Mouse (Mus musculus): ENCODE results near the gene Rasl10a.

The Rasl10a gene

DNA sequence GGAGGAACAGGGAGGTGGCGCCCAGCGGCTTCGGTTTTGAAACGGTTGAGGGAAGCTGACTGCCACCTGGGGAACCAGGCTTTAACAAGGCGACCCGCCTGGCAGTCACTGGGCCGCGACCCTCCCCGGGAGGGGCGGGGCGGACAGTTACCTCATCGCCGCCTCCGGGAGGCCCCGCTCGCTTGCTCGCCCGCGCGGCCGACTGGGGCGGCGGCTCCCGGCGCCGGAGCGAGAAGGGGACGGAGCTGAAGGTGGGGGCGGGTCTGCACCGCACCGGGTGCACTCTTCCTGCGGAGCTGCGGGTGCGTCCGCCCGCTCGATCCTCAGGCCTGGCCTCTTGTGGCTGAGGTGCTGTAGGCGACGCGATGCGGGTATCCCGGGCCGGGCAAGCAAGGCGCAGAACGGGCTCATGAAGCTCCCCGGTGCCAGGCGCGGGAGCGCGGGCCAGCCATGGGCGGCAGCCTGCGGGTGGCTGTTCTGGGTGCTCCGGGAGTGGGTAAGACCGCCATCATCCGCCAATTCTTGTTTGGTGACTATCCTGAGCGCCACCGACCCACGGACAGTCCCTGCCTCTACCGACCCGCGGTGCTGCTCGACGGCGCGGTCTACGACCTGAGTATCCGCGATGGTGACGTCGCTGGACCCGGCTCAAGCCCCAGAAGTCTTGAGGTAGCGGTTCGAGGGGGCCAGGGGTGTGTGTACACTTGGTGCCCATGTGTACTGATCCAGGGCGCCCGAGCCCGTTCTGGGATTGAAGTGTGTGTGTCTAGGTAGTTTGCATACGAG lies at the start of gene Rasl10a:
Rasl10a (plus strand) TSS at position 273 of the 786 bp plus-strand sequence.
- peak; percentile 29 to 51 for DNase-seq (ENCODE audit: low spot score in 2 of 2)

DNA sequence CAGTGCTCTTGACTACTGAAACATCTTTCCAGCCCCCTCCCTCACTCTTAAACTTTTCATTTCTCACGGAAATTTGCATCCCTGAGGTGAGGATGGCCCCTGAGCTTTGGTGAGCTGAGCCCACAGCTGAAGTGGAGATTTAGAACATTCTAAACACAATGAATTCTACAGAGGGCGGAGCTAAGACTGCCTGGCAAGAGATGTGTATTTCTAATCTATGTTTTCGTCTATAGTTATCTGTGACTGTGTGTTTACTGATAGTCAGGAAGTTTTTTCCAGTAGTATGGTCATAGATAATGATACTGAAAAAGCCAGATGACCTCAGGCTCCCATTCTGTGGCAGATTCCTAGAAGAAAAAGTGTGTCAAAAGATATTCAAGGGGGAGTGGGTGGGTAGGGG lies 49.1 kb upstream of the Rasl10a start:
- DNase-seq (ENCODE audit: low spot score in 2 of 2): no peak

DNA sequence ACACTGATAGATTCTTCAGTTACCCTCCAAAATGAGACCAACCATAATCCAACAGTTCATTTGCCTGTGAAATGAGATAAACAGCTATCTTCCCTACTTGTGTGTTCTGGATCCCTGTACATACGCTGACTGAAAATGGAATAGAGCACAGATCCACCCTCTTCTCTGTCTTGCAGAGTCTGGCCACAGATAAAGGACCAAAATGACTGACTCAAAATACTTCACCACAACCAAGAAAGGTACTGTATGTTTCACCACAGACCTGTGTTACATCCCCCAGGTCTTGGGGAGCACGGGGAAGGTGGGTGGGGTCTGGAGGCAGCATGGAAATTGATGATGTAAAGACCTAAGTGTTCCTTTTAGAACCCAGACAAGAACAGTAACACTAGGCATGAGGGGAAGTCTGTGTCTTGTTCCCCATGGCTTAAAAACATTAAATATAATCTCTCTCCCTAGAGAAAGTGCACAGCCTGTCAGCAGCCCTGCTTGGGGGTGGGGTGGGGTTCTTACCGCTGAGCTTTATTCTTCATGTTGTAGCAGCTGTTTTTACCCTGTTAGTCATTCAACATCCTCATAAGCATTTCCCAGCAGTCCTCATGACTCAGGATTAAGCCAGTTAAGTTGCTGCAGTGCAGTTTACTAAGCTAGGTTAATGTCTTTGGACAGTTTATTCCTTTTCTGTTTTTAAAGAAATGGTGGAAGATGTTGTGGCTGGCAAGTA lies 48.4 kb upstream of the Rasl10a start:
- no peak for DNase-seq (ENCODE audit: low spot score in 2 of 2)

DNA sequence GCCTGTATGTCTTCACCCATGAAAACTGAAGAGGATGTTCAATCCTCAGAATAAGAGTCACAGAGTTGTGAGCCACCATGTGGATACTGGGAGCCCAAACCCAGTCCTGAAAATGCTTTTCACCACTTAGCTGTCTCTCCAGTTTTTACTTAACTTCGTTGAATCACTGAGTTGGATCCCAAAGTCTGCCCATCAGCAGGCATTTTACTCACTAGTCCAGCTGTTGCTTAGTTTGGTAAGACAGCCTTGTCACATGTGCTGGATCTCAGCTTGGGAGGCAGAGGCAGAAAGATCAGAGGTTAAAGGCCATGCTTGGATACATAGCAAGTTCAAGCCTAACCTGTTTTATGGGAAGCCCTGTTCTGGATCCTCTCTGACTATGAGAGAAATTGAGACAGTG lies 47.7 kb upstream of the Rasl10a start:
- no peak for DNase-seq (ENCODE audit: low spot score in 2 of 2)

DNA sequence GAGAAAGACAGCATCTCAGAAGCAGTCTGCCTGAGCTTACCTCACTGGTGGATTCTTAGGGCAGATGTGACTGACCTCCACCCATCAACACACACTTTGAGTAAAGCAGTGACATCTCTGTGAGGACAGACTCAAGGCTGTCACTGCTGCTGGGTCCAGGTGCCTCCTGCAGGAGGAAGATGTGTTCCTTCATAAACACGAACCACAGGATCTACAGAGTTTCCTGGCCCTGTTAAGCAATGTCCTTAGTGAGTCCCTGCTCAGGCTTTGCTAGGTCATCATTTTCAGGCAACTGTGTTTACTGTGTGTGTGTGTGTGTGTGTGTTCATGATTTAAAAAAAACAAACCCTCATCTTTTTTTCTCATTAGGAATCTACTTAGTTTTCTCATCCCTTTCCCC lies 46.4 kb upstream of the Rasl10a start:
- DNase-seq (ENCODE audit: low spot score in 2 of 2): no peak

DNA sequence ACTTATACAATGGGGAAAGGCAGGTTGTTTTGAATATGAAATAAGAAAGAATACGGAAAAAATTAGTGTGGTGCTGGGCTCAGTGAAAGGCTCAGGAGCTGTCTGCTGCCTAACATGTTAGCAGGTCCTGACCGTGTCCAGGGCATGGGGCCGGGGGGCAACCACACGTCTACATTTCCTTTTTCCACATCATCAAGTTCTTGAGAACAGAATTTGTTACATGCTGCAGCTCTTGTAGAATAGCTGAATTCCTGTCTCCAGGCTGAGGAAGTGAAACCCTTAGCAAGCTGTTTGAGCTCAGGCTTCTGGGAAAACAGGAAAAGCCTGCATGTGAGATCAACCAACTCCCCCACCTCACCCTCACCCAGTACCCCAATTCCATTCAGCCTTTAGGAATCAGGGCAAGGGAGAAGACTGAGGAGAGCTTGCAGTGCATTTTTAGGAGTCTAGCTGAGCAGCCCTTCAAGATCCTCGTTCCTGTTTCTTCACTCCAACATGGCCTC lies 45.7 kb upstream of the Rasl10a start:
- no peak for DNase-seq (ENCODE audit: low spot score in 2 of 2)

DNA sequence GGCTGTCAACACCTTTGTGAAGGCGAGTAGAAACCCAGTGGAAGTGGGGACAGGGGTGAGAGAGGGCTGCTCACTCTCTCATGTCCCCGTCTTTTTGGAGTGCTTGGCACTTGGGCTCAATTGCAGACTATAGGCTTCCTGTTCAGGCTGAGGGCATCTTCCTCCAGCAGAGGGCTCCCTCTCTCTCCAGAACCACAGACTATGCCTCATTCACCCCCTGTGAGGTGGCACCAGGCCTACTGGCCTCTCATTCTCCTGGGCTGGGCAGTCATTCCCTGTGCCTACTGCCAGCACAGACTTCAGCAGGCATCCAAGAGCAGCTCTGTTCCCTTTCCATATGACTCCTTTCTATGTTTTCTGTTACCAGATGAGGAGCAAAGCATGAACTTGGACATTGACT lies 42.2 kb upstream of the Rasl10a start:
- DNase-seq (ENCODE audit: low spot score in 2 of 2): peak in 1 of 2 experiments; percentile 37

DNA sequence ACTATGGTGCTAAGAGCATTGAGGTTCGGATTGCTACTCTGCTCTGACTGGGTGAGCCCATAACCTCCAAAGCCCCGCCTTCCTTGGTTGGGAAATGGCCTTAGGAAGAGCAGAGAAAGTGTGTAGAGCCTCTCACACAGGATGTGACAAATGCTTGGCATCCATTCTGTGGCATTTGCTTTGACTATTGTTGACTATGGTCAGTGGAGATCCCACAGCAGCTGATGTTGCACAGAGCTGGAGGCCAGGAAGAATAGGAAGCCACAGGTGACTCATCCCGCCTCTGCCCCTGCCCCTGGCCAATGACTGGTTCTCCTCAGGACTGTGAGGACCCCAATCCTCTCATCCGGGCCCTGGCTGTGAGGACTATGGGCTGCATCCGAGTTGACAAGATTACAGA lies 41.6 kb upstream of the Rasl10a start:
- no peak for DNase-seq (ENCODE audit: low spot score in 2 of 2)

DNA sequence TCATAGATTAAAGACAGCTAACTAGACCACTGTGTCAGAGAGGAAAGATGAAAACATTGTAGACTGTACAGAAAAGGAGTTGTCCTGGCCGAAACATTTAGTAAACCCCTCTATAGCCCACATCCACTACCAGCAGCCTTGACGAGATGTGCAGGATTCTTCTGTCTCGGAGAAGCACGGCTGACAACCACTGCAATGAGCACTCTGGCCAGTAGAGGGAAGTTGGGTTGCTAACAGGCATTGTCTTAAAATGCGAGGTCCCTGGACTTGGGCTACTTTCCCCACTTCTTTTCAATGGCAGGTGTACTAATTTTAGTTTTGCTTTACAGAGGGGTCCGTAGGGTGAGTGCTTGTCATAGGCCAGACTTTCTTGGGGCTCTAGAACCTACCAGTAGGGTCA lies 40.4 kb upstream of the Rasl10a start:
- no peak for DNase-seq (ENCODE audit: low spot score in 2 of 2)

DNA sequence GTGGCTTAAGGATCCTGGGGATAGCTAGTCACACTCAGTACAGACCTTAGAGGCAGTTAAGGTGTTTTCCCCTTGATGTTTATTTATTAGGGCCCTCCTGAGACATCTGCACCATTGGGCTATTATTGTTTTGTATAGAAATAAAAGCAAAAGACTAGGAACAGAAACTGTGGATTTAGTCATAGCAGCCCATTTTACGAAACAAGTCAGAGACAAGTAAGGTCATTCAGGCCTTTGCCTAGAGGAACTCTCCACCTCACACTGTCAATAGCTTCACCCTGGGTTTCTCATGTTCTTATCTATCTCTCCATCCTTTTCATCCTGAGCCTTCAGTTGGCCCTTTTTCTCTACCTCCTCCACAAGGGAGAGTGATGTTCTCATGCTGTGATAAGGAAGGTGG lies 32.8 kb upstream of the Rasl10a start:
- no peak for DNase-seq (ENCODE audit: low spot score in 2 of 2)

DNA sequence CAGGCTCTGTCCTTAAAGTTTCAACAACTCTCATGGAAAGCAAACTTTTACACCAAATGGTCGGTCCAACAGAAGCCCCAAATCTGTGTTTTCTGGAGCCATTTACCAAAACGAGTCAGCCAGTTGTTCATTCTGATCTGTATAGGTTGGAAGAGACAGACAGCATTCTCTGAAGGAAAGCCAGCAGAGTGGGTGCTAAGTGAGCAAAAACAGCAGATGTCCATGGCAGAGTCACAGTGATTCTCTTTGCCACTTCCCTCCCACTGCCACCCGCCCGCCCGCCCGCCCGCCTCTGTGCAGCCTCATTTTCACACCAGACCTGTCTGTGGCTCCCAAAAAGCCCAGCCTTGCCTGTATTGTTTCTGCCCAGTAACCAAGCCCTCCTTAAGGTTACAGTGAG lies 29.7 kb upstream of the Rasl10a start:
- no peak for DNase-seq (ENCODE audit: low spot score in 2 of 2)

DNA sequence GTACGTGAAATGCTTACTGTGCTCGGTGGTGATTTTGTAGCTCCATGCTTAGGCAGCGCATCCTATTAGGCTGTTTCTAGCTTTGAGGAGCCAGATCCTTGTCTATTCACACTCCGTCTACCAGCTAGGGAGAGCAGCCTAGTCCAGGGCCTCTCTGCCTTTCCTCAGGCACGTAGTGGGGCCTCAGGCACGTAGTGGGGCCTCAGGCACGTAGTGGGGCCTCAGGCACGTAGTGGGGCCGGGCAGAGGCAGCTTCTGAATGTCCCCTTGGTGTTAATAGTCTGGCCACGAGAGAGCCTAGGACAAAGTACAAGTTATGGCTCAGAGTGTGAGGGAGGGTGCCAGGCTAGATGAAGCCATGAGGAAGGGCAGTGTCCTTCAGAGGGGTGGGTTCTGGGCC lies 25.2 kb upstream of the Rasl10a start:
- no peak for DNase-seq (ENCODE audit: low spot score in 2 of 2)

DNA sequence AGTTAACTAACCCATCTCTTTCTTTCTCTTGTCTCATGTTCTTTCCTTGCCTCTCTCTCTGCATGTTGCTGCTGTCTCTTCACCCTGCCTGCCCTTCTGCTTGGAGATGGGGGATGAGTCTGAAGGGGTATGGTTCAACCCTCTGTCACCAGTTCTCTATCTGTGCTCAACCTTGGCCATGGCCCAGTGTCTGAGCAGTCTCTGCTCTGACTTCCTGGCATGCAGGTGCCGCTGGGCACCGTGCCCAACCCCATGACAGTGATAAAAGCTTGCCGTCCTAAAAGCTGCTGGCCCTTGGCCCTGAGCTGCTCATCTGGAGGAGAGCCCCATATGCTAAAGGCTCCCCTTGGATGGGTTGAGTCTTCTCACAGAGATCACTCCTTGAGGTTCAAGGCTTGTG lies 24.8 kb upstream of the Rasl10a start:
- no peak for DNase-seq (ENCODE audit: low spot score in 2 of 2)

DNA sequence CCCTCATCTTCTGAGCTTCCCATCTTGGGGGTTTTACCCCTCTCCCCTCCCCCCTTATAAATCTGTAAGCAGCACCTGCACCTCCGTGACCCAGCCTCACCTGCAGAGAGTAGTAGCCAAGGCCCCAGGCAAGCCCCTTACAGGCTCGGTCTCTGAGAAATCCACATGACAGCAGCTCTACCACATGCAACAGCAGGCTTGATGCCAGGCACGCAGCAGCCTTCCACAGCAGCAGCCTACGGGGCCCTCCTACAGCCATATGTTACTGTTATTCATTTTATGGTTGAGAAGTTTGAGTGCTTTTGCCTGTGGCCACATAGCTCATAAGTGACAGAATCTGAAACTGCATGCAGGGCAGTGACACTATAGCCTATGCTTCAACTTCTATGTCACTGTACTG lies 22.5 kb upstream of the Rasl10a start:
- no peak for DNase-seq (ENCODE audit: low spot score in 2 of 2)

DNA sequence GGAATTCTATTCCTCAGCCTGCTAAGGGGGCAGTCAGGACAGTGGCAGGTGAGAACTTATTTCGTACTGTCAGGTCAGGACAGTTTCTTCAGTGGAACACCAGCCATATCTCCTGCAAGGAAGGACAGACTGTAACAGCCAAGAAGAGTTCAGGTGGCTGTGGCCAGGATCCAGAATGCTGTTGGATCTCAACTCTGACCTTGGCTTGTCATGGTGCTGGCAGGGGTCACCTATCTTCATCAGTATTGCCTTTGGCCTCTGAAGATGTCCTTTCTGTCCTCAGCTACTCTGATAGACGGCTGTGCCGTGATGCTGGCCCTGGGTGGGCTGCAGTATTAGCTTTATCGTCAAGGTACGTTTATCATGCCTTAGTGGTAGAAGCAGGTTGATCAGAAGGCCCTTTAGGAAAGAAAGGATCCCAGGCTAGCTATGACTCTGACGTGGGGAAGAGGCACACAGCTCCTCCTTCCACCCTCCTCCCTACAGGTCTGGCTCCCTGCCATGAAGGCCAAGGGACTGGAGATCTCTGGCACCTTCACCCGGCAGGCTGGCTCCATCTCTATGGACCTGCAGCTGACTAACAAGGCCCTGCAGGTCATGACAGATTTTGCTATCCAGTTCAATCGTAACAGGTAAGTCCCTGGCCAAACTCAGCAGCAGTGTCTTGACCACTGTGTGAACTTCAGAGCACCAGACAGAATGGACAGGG lies 20.6 kb upstream of the Rasl10a start:
- DNase-seq (ENCODE audit: low spot score in 2 of 2): no peak

DNA sequence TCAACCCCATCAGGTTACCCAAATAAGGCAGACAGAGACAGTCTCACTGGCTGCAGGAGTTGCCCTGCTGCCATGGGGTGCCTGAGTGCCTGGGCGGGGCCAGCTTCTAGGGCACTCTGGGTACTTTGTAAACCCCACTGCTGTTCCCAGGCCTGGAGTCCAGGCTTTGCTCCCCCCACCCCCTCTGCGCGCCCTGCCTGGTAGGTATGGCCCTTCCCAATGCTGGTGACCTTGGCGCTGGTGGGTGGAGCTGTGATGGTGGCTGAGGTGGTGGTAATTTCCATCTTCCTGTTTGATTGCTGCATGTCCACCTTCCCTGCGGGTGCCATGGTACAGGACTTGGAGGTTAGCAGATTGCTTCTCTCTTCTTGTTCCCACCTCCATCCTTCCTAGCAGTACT lies 17.3 kb upstream of the Rasl10a start:
- no peak for DNase-seq (ENCODE audit: low spot score in 2 of 2)

DNA sequence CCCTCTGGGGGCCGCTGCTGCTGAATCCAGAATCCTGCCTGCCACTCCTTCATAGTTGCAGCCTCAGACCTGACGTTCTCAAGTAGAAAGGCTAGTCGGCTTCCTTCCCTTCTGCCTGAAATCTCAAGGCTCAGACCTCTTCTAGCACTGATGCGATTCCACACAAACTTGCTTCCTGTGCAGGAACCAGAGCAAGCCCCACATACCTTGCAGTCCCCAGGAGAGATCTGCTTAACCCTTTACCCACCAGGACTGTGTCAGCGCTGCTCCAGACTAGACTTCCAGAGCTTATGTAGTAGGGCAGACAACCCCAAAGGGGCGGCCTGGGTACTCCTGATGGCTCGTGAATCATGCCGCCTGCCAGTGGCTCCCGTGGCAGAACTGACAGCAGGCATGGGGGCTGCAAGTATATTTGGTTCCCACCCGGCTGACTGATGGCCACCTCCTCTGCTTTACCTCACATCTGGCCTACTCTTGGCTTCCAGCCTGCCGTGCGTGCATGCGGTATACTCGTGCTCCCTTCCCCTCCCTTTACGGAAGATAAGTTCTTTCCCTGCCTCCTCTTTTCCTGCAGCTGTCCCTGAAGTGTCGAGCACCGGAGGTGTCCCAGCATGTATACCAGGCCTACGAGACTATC lies 16.7 kb upstream of the Rasl10a start:
- no peak for DNase-seq (ENCODE audit: low spot score in 2 of 2)

DNA sequence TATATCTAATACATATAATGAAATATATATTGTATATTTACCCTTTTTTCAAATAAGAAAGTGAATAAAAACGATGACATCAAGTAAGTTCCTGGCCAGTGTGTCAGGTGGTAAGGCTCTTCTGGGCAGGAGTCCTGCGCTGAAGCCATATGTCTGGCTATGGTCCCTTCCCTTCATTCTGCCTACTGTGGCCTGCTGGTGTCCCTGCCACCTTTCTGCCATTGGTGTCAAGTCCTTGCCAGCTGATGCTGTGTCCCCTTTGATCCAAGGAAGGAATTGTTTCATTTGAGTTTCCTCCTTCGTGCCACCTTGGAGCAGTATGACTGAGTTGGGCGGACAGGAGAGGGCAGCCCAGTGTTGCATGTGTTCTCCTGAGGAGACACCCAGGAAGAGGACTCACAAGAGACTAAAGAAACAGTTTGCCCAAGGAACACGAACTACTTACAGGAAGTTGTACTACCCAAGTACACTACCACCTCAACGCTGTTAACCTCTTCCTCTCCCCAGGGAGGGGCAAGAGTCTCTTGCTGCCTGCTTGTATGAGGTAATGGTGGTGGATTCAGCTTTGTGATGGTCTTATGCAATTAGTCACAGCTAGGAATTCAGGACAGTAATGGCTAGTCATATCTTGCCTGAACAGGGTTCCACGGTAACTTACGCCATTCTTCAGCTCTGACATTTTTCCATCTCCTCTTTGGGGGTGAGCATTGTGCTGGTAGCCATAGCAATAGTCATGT lies 15.1 kb upstream of the Rasl10a start:
- DNase-seq (ENCODE audit: low spot score in 2 of 2): no peak

DNA sequence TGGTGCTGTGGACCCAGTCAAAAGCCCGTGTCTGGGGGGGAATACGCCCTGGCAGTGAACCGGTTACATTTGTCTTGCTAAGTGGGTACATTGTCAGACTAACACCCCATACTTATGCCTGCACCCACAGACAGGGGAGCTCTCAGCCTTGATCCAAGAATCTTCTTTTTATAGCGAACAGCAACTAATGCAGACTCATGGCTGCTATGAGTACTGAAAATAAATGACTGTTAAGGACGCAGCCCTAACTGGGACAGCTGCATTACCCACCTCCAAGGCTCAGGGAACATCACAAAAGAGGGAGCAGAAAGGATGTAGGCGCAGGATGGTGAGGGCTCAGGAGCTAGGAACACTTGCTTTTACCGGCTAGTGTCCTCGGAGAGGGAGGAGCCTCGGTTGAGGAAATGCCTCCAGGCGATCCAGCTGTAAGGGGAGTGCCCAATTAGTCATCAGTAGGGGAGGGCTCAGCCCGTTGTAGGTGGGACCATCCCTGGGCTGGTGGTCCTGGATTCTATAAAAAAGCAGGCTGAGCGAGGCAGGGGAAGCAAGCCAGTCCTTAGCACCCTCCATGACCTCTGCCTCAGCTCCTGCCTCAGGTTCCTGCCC lies 11.5 kb upstream of the Rasl10a start:
- DNase-seq (ENCODE audit: low spot score in 2 of 2): no peak

DNA sequence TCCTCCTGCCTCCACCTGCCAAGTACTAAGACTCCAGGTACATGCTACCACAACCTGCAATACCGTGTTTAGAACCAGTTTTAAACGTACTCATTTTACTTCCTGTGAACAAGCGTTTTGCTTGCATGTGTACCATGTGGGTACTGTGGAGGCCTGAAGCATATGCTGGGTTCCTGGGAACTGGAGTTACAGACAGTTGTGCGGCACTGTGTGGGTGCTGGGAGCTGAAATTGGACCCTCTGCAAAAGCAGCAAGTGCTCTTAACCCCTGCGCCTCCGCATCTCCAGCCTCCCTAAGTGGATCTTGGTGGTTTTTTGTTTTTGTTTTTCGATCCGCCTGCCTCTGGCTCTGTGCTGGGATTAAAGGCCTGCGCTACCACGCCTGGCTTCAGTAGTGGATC lies 6.3 kb upstream of the Rasl10a start:
- no peak for DNase-seq (ENCODE audit: low spot score in 2 of 2)

Measured in thymus, postnatal 10 days (tissue).